Mouse (Mus musculus) spleen, embryonic (tissue): ENCODE results near the gene Spryd4.
"Not testable (repeated sequence)": the region's sequence is repeated elsewhere in the genome, so short reads cannot be mapped to it uniquely, and the experiment has no call there.

Source experiments
- CTCF ChIA-PET: fragments of 350-600 bp; sonication (Branson Sonifier 250); formaldehyde crosslinking; loops from one replicate; lab custom pipeline; 2022; lab: Charles Lee

The Spryd4 gene

GRCm38 (mm10) chr10:128211390-128212108, at the start of gene Spryd4:
Gene Spryd4, minus strand, starts transcription at chr10:128211807.
- CTCF ChIA-PET = interaction anchor here (0.7 kb wide), 1 partner anchor 229 kb away, joined by 3 read pairs; no protein-coding TSS in a partner anchor

- CTCF ChIA-PET = not testable (repeated sequence)
These were observed 48.8 kb upstream of the Spryd4 start for GRCm38 (mm10) chr10:128260376-128260775.

GRCm38 (mm10) chr10:128259946-128260345, 48.3 kb upstream of the Spryd4 start:
- CTCF ChIA-PET = interaction anchor here (0.6 kb wide), 1 partner anchor 113 kb away, joined by 4 read pairs; no protein-coding TSS in a partner anchor

- CTCF ChIA-PET = interaction anchor here (0.6 to 1.4 kb wide), 2 partner anchors 25 to 584 kb away, joined by 4 to 14 read pairs; no protein-coding TSS in a partner anchor
These were observed 47.3 kb upstream of the Spryd4 start for GRCm38 (mm10) chr10:128258953-128259352.

- CTCF ChIA-PET = interaction anchor here (0.7 kb wide), 1 partner anchor 28 kb away, joined by 4 read pairs; no protein-coding TSS in a partner anchor
These were observed 44.7 kb upstream of the Spryd4 start for GRCm38 (mm10) chr10:128256328-128256727.

- CTCF ChIA-PET = no interaction called here
These were observed 44.3 kb upstream of the Spryd4 start for GRCm38 (mm10) chr10:128255925-128256324.

GRCm38 (mm10) chr10:128253677-128254255, 42.2 kb upstream of the Spryd4 start, which contains the start of gene Apon:
Gene Apon, plus strand, starts transcription at chr10:128254096.
- CTCF ChIA-PET = no interaction called here

- CTCF ChIA-PET = no interaction called here
These were observed 39.0 kb upstream of the Spryd4 start for GRCm38 (mm10) chr10:128250565-128250964.

- CTCF ChIA-PET = no interaction called here
These were observed 35.6 kb upstream of the Spryd4 start for GRCm38 (mm10) chr10:128247020-128247732.

GRCm38 (mm10) chr10:128244121-128244520, 32.5 kb upstream of the Spryd4 start:
- CTCF ChIA-PET = no interaction called here

- CTCF ChIA-PET = no interaction called here
These were observed 31.6 kb upstream of the Spryd4 start for GRCm38 (mm10) chr10:128243252-128243651.

- CTCF ChIA-PET = no interaction called here
These were observed 28.5 kb upstream of the Spryd4 start for GRCm38 (mm10) chr10:128240131-128240530.

- CTCF ChIA-PET = interaction anchor here (0.7 kb wide), 1 partner anchor 900 kb away, joined by 3 read pairs; no protein-coding TSS in a partner anchor
These were observed 27.5 kb upstream of the Spryd4 start for GRCm38 (mm10) chr10:128239140-128239539.

- CTCF ChIA-PET = no interaction called here
These were observed 26.3 kb upstream of the Spryd4 start for GRCm38 (mm10) chr10:128237807-128238480.

- CTCF ChIA-PET = no interaction called here
These were observed 24.7 kb upstream of the Spryd4 start for GRCm38 (mm10) chr10:128236321-128236720.

GRCm38 (mm10) chr10:128232420-128232985, 20.9 kb upstream of the Spryd4 start:
- CTCF ChIA-PET = interaction anchor here (0.6 to 1.9 kb wide), 3 partner anchors 19 to 195 kb away, joined by 3 to 10 read pairs (median 4); no protein-coding TSS in a partner anchor

GRCm38 (mm10) chr10:128231697-128232419, 20.3 kb upstream of the Spryd4 start, which contains the start of gene Timeless:
Gene Timeless, plus strand, starts transcription at chr10:128232065.
- CTCF ChIA-PET = interaction anchor here (0.7 to 1.9 kb wide), 4 partner anchors 17 to 161 kb away, joined by 4 to 10 read pairs (median 5); no protein-coding TSS in a partner anchor

- CTCF ChIA-PET = interaction anchor here (0.7 to 1.9 kb wide), 4 partner anchors 16 to 160 kb away, joined by 4 to 10 read pairs (median 5); no protein-coding TSS in a partner anchor
These were observed 19.5 kb upstream of the Spryd4 start for GRCm38 (mm10) chr10:128231146-128231545.

- CTCF ChIA-PET = no interaction called here
These were observed 19.0 kb upstream of the Spryd4 start for GRCm38 (mm10) chr10:128230582-128230981.

- CTCF ChIA-PET = interaction anchor here (0.7 kb wide), 1 partner anchor 198 kb away, joined by 3 read pairs; no protein-coding TSS in a partner anchor
These were observed 16.4 kb upstream of the Spryd4 start for GRCm38 (mm10) chr10:128228009-128228408.
